Mouse (Mus musculus) midbrain, embryonic 16.5 days (tissue): Measurements from ENCODE around the gene AL732309.1. TPM values are rescaled to one million over a fixed set of nuclear protein-coding genes. Genes with fewer than 3 reads are reported as not detected.

Source experiments
- ATAC-seq: fragments of 200-750 bp; cut with Nextera tagmentation; 2 replicates; pipeline ENCODE4 v1.8.0; 2017; ENCODE audit warnings: moderate TSS enrichment
- H3K27ac ChIP-seq: fragments of 300-500 bp; sonication (generic); 2 replicates; pipeline ENCODE4 v1.5.1; 2014; ENCODE audit warnings: mild to moderate bottlenecking, low read length, mixed read lengths
- H3K27me3 ChIP-seq: fragments of 300-500 bp; sonication (generic); 2 replicates; pipeline ENCODE4 v1.6.1; 2014; ENCODE audit warnings: low read depth, low read length, mixed read lengths; ENCODE audit not compliant: control insufficient read depth, insufficient read depth
- H3K36me3 ChIP-seq: fragments of 300-500 bp; sonication (generic); 2 replicates; pipeline ENCODE4 v1.6.1; 2014; ENCODE audit warnings: mild to moderate bottlenecking, low read length, moderate library complexity, mixed read lengths; ENCODE audit not compliant: control insufficient read depth, insufficient read depth
- H3K4me1 ChIP-seq: fragments of 300-500 bp; sonication (generic); 2 replicates; pipeline ENCODE4 v1.6.1; 2014; ENCODE audit warnings: mild to moderate bottlenecking, low read length, mixed read lengths; ENCODE audit not compliant: control insufficient read depth, insufficient read depth
- H3K4me2 ChIP-seq: fragments of 300-500 bp; sonication (generic); 2 replicates; pipeline ENCODE4 v1.6.1; 2014; ENCODE audit warnings: mild to moderate bottlenecking, low read length, mixed read lengths
- H3K4me3 ChIP-seq: fragments of 300-500 bp; sonication (generic); 2 replicates; pipeline ENCODE4 v1.5.1; 2014; ENCODE audit warnings: low read depth, mild to moderate bottlenecking, low read length, moderate library complexity, mixed read lengths
- H3K9ac ChIP-seq: fragments of 300-500 bp; sonication (generic); 2 replicates; pipeline ENCODE4 v1.6.1; 2014; ENCODE audit warnings: low read depth, low read length, mixed read lengths
- H3K9me3 ChIP-seq: fragments of 300-500 bp; sonication (generic); replicated peaks from 2 replicates; pipeline ENCODE4 v1.6.1; 2014; ENCODE audit warnings: mild to moderate bottlenecking, low read length, mixed read lengths; ENCODE audit not compliant: control insufficient read depth, poor library complexity, severe bottlenecking
- WGBS: fragments of 180-500 bp; shearing (Covaris S2); extraction: QIAGEN DNeasy Blood & Tissue Kit; methylation state at CpG from one replicate; pipeline ENCODE4 v1.1.7; 2014; 5-methylcytosine and 5-hydroxymethylcytosine counted together
- polyA plus RNA-seq: library from polyadenylated mRNA; unstranded; fragments of >200 nt; fragmentation: Nextera tagmentation; extraction: Ambion mirVana; gene quantifications from 2 replicates; pipeline ENCODE4 v1.2.1, GENCODE M21; 2015

The AL732309.1 gene
- polyA plus RNA-seq, 1 experiment from 2014 or later, result 4.7 TPM

DNA sequence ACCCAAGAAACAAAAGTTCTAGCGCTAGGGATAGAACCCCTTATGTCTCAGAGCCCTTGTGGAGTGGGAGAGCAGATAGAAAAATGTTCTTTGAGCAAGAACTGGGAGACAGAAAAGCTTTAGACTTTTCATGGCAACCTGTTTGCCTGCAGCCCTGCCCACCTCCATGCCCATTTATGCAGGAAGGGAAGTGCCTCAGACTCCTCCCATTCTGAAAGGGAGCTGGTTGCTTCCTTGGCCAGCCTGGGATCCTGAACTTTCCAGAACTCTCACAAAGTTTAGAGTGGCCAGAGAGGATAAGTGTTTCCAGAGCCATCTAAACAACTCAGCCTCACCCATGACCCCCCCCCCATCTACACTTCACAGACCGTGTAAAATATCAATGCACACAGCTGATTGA, 49.5 kb downstream of the AL732309.1 start:
- no peak overlapping the region for H3K4me3 ChIP-seq
- H3K4me2 ChIP-seq, result no peak overlapping the region
- peaks cover 21% of the 10 kb centered on the region for H3K27me3 ChIP-seq
- no peak overlapping the region for H3K27ac ChIP-seq
- no peaks in the 10 kb centered on the region; the same call in 1 of the 2 replicates for H3K4me1 ChIP-seq
- peaks cover 17% of the 10 kb centered on the region for H3K36me3 ChIP-seq
- H3K9me3 ChIP-seq, result no peaks in the 10 kb centered on the region
- 19% methylated on average over 2 of the region's 2 CpGs for WGBS
- H3K9ac ChIP-seq, result no peak overlapping the region
- no peak for ATAC-seq

DNA sequence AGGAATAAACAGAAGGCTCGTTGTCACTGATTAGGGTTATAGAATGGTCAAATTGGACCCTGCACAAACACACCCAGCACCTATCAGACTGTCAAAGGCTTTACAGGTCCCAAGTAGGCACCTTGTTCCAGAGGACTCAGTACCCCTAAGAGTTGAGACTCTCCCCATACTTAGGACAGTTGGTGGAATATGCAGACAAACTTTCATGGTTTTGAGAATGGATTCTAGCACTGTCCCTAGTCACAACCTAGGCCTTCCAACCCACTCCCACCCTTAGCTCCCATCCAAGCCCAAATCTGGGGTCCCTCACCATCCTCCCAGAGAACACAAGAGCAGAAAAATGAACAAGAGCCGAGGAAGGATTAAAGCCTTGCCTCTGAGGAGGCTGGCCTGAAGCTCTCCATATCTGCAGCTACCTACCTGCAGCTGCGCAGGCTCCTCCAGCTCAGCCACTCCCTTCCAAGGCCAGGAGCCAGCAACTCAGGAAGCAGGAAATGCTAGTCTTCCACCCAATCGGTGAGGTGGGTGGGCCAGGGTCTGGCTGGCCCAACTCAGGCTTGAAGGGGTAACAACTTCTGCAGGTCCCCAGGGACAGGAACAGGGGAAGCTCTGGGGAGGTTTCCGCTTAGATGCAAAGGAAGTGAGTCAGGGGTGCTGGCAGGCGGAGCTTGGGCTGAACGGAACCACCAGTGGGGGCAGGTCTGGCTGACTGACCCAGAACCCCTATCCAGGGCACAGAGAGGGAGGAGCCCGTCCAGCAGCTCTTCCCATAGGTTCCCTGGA, 50.3 kb downstream of the AL732309.1 start, which contains the start of gene Tor4a:
Gene Tor4a (minus strand): TSS at position 715 of the 783 bp plus-strand sequence.
- no peak within 1 kb of the TSS for H3K27ac ChIP-seq
- H3K9ac ChIP-seq, result no peak within 1 kb of the TSS
- H3K4me2 ChIP-seq, result no peak within 1 kb of the TSS
- WGBS, result 11% methylated on average over 8 of the region's 8 CpGs
- no peak for ATAC-seq
- peaks cover 17% of the 10 kb centered on the region for H3K36me3 ChIP-seq
- H3K9me3 ChIP-seq, result no peaks in the 10 kb centered on the region
- H3K4me3 ChIP-seq, result no peak within 1 kb of the TSS
- H3K4me1 ChIP-seq, result no peaks in the 10 kb centered on the region; the same call in 1 of the 2 replicates
- peaks cover 21% of the 10 kb centered on the region for H3K27me3 ChIP-seq

- H3K4me2 ChIP-seq, result no peak overlapping the region
Measured at GRCm38 (mm10) chr2:25195211-25196156, 51.2 kb downstream of the AL732309.1 start.

More at GRCm38 (mm10) chr2:25195211-25196156, 51.2 kb downstream of the AL732309.1 start:
- 23% methylated on average over 55 of the region's 55 CpGs for WGBS
- Histone ChIP-seq H3K4me3 (no peak overlapping the region), H3K27ac (no peak overlapping the region), H3K9me3 (no peaks in the 10 kb centered on the region), H3K4me1 (no peaks in the 10 kb centered on the region; the same call in 1 of the 2 replicates), H3K27me3 (peaks cover 21% of the 10 kb centered on the region), H3K9ac (no peak overlapping the region), H3K36me3 (peaks cover 9% of the 10 kb centered on the region; the same call in 1 of the 2 replicates)
- no peak for ATAC-seq

Other genes with a start within 250 kb of the AL732309.1 start
- 176 and 188 TPM in 2 replicates for gene Nsmf, start 192.5 kb downstream of the AL732309.1 start, polyA plus RNA-seq
- not detected in 2 replicates for gene Entpd8, start 166.6 kb downstream of the AL732309.1 start, polyA plus RNA-seq
- not detected in 2 replicates for gene Noxa1, start 151.7 kb downstream of the AL732309.1 start, polyA plus RNA-seq
- 13.1 and 15.0 TPM in 2 replicates for gene Nrarp, start 66.1 kb downstream of the AL732309.1 start, polyA plus RNA-seq
- 1.2 and 1.4 TPM in 2 replicates for gene Tor4a, start 50.0 kb downstream of the AL732309.1 start, polyA plus RNA-seq
- gene Nelfb, start 35.4 kb downstream of the AL732309.1 start, polyA plus RNA-seq, result 116 and 117 TPM in 2 replicates
- not detected in 2 replicates for gene Stpg3, start 32.2 kb downstream of the AL732309.1 start, polyA plus RNA-seq
- gene Fam166a, start 28.1 kb downstream of the AL732309.1 start, polyA plus RNA-seq, result 0.43 TPM in 1 of 2 replicates, not detected in the other
- 366 and 421 TPM in 2 replicates for gene Tubb4b, start 22.2 kb downstream of the AL732309.1 start, polyA plus RNA-seq
- gene Slc34a3, start 12.5 kb downstream of the AL732309.1 start, polyA plus RNA-seq, result not detected in 2 replicates
- gene Rnf224, start 10.1 kb downstream of the AL732309.1 start, polyA plus RNA-seq, result not detected in 2 replicates
- 144 and 176 TPM in 2 replicates for gene Rnf208, start 4.6 kb downstream of the AL732309.1 start, polyA plus RNA-seq
- 0.25 and 0.48 TPM in 2 replicates for gene Cysrt1, start 4.4 kb downstream of the AL732309.1 start, polyA plus RNA-seq
- 12.4 and 12.7 TPM in 2 replicates for gene Tmem203, start 8.6 kb upstream of the AL732309.1 start, polyA plus RNA-seq
- 15.6 and 15.9 TPM in 2 replicates for gene Tprn, start 15.8 kb upstream of the AL732309.1 start, polyA plus RNA-seq
- gene Ssna1, start 25.6 kb upstream of the AL732309.1 start, polyA plus RNA-seq, result 172 and 175 TPM in 2 replicates
- gene Anapc2, start 25.6 kb upstream of the AL732309.1 start, polyA plus RNA-seq, result 141 and 144 TPM in 2 replicates
- gene Tmem210, start 41.3 kb upstream of the AL732309.1 start, polyA plus RNA-seq, result not detected in 2 replicates
- gene Lrrc26, start 43.1 kb upstream of the AL732309.1 start, polyA plus RNA-seq, result not detected in 2 replicates
- gene Grin1, start 72.3 kb upstream of the AL732309.1 start, polyA plus RNA-seq, result 44.0 and 52.7 TPM in 2 replicates
- 50.7 and 51.0 TPM in 2 replicates for gene Man1b1, start 85.5 kb upstream of the AL732309.1 start, polyA plus RNA-seq
- gene Dpp7, start 109.5 kb upstream of the AL732309.1 start, polyA plus RNA-seq, result 22.6 and 26.2 TPM in 2 replicates
- 4.6 and 5.2 TPM in 2 replicates for gene Uap1l1, start 118.8 kb upstream of the AL732309.1 start, polyA plus RNA-seq
- 9.0 and 9.2 TPM in 2 replicates for gene Sapcd2, start 125.5 kb upstream of the AL732309.1 start, polyA plus RNA-seq
- gene Entpd2, start 149.0 kb upstream of the AL732309.1 start, polyA plus RNA-seq, result 3.7 and 9.0 TPM in 2 replicates
- 481 and 529 TPM in 2 replicates for gene Npdc1, start 152.5 kb upstream of the AL732309.1 start, polyA plus RNA-seq
- 0.09 and 0.80 TPM in 2 replicates for gene Fut7, start 176.4 kb upstream of the AL732309.1 start, polyA plus RNA-seq
- 17.3 and 18.3 TPM in 2 replicates for gene Abca2, start 181.8 kb upstream of the AL732309.1 start, polyA plus RNA-seq
- 2.8 and 3.4 TPM in 2 replicates for gene Clic3, start 210.0 kb upstream of the AL732309.1 start, polyA plus RNA-seq
- 121 and 130 TPM in 2 replicates for gene Paxx, start 214.2 kb upstream of the AL732309.1 start, polyA plus RNA-seq
- gene Ptgds, start 223.2 kb upstream of the AL732309.1 start, polyA plus RNA-seq, result 465 and 593 TPM in 2 replicates
- not detected in 2 replicates for gene Lcn12, start 247.0 kb upstream of the AL732309.1 start, polyA plus RNA-seq